Mouse (Mus musculus) induced T-regulatory cell, adult 2 months (primary cell): Measurements from ENCODE around the gene Mettl9.

Source experiments
- DNase-seq: peaks from one replicate; pipeline ENCODE4 v3.0.0-alpha.2; 2012; ENCODE audit warnings: low read depth

Gene Mettl9

GRCm38 (mm10) chr7:121098614-121099389 lies 64.6 kb downstream of the Mettl9 start:
- no peak for DNase-seq

- no peak for DNase-seq
Measured at GRCm38 (mm10) chr7:121107851-121108250, 73.6 kb downstream of the Mettl9 start.

- DNase-seq, result no peak
Measured at GRCm38 (mm10) chr7:121111321-121111720, 77.1 kb downstream of the Mettl9 start.

GRCm38 (mm10) chr7:121111762-121112161 lies 77.5 kb downstream of the Mettl9 start:
- no peak for DNase-seq

GRCm38 (mm10) chr7:121120143-121120818 lies 86.0 kb downstream of the Mettl9 start:
- peak; percentile 81 for DNase-seq
